Comparison of ENCODE assay signal across 8 mouse cellular contexts in the genomic region with DNA sequence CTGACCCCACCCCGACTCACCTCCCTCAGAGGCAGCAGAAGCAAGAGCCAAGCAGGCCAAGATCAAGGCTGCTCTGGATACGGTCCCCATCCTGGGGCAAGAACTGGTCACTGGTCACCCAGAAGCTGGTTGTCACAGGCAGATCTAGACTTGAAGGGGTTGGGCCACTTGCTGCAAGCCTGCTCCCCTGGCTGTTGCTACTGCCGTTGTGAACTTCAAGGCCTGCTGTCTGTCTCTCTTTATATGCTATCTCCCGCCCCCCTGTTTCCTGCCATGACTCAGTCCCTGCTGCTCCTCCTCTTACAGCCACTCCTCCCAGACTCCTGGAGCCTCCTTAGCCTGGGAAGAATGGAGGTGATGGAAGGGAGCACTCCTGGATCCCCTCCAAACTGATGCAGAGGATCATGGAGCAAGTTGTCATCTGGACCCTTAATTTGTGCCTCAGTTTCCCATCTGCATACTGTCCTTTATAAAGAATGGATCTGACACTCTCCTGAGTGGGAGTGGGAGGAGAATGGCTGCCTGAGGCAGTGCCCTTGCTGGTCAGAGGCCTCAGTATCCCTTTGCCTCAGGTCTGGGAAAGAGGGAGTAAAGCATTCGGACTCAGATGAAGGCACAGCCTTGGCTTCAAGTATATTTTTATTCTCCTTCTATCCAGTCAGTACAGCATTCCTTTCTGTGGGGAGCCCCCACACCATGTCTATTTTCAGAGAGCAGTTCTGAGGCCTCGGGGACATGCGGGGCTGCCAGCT. TPM values are rescaled to one million over a fixed set of nuclear protein-coding genes. Genes with fewer than 3 reads are reported as not detected.
DNase-seq lines count a peak whose midpoint lies in the region; ATAC-seq and TF ChIP-seq lines count a peak whose summit lies in the region.

A gene (minus strand): TSS at position 217 of the 752 bp plus-strand sequence.

- no peak for TF ChIP-seq CTCF in forebrain, postnatal 0 days (IDR thresholded peaks at IDR 0.05; ENCODE audit: low read depth)

- peak within 1 kb of the TSS; percentile 44; the same call in 1 of the 2 replicates for H3K27ac ChIP-seq in forebrain, embryonic 10.5 days
- H3K27ac ChIP-seq in forebrain, postnatal 0 days (ENCODE audit: low read depth, low read length), result no peak within 1 kb of the TSS
- H3K27ac ChIP-seq in intestine, embryonic 14.5 days (ENCODE audit: low read depth), result peak within 1 kb of the TSS; percentile 43; the same call in 1 of the 2 replicates
- peak within 1 kb of the TSS; percentile 29; the same call in 1 of the 2 replicates for H3K27ac ChIP-seq in limb, embryonic 12.5 days
- no peak within 1 kb of the TSS for H3K27ac ChIP-seq in midbrain, embryonic 13.5 days

- H3K36me3 ChIP-seq in forebrain, embryonic 10.5 days (replicated peaks), result peaks cover 99% of the 10 kb centered on the region
- H3K36me3 ChIP-seq in forebrain, postnatal 0 days (ENCODE audit: insufficient read depth), result peaks cover 74% of the 10 kb centered on the region
- peaks cover 62% of the 10 kb centered on the region for H3K36me3 ChIP-seq in intestine, embryonic 14.5 days (ENCODE audit: control insufficient read depth, insufficient read depth, low read length)
- peaks cover 90% of the 10 kb centered on the region for H3K36me3 ChIP-seq in limb, embryonic 12.5 days
- H3K36me3 ChIP-seq in midbrain, embryonic 13.5 days, result peaks cover 91% of the 10 kb centered on the region

- H3K4me2 ChIP-seq in forebrain, postnatal 0 days (ENCODE audit: low read depth), result no peak within 1 kb of the TSS
- peak within 1 kb of the TSS; percentile 20; the same call in 1 of the 2 replicates for H3K4me2 ChIP-seq in intestine, embryonic 14.5 days (ENCODE audit: low read length)
- no peak within 1 kb of the TSS for H3K4me2 ChIP-seq in limb, embryonic 12.5 days
- no peak within 1 kb of the TSS for H3K4me2 ChIP-seq in midbrain, embryonic 13.5 days (replicated peaks)

- H3K9me3 ChIP-seq in forebrain, embryonic 10.5 days, result no peaks in the 10 kb centered on the region
- no peaks in the 10 kb centered on the region for H3K9me3 ChIP-seq in forebrain, postnatal 0 days (ENCODE audit: low read length)
- H3K9me3 ChIP-seq in intestine, embryonic 14.5 days (ENCODE audit: control insufficient read depth, low read length), result 0 out of 2 replicates have a peak, but pooled peaks cover 4% of the 10 kb centered on the region
- H3K9me3 ChIP-seq in limb, embryonic 12.5 days, result no peaks in the 10 kb centered on the region
- H3K9me3 ChIP-seq in midbrain, embryonic 13.5 days, result no peaks in the 10 kb centered on the region

- ATAC-seq in forebrain, postnatal 0 days, result no peak
- ATAC-seq in intestine, embryonic 14.5 days (replicated peaks; ENCODE audit: low FRiP score, low TSS enrichment, low read depth), result 0 out of 2 replicates have a peak, but pooled peaks have one; percentile 21
- no peak for ATAC-seq in limb, embryonic 12.5 days (ENCODE audit: insufficient number of reproducible peaks, insufficient read depth, low FRiP score, low TSS enrichment, low read depth)
- ATAC-seq in midbrain, embryonic 13.5 days, result no peak

- H3K9ac ChIP-seq in forebrain, postnatal 0 days, result no peak within 1 kb of the TSS
- H3K9ac ChIP-seq in intestine, embryonic 14.5 days (ENCODE audit: low read length), result no peak within 1 kb of the TSS
- H3K9ac ChIP-seq in limb, embryonic 12.5 days (replicated peaks), result no peak within 1 kb of the TSS
- no peak within 1 kb of the TSS for H3K9ac ChIP-seq in midbrain, embryonic 13.5 days (replicated peaks)

- WGBS in forebrain, embryonic 10.5 days, result 86% methylated on average over 7 of the region's 7 CpGs
- WGBS in forebrain, postnatal 0 days, result 85% methylated on average over 7 of the region's 7 CpGs
- 65% methylated on average over 7 of the region's 7 CpGs for WGBS in intestine, embryonic 14.5 days
- WGBS in limb, embryonic 12.5 days, result 75% methylated on average over 7 of the region's 7 CpGs
- 90% methylated on average over 7 of the region's 7 CpGs for WGBS in midbrain, embryonic 13.5 days

- no peak within 1 kb of the TSS for H3K4me3 ChIP-seq in forebrain, embryonic 10.5 days
- H3K4me3 ChIP-seq in forebrain, postnatal 0 days (ENCODE audit: low read depth, low read length), result no peak within 1 kb of the TSS
- H3K4me3 ChIP-seq in intestine, embryonic 14.5 days (ENCODE audit: low read depth, low read length), result no peak within 1 kb of the TSS
- H3K4me3 ChIP-seq in limb, embryonic 12.5 days (replicated peaks), result no peak within 1 kb of the TSS
- no peak within 1 kb of the TSS for H3K4me3 ChIP-seq in midbrain, embryonic 13.5 days (replicated peaks)

- H3K27me3 ChIP-seq in forebrain, embryonic 10.5 days (ENCODE audit: poor library complexity, severe bottlenecking), result no peaks in the 10 kb centered on the region
- no peaks in the 10 kb centered on the region for H3K27me3 ChIP-seq in forebrain, postnatal 0 days (ENCODE audit: insufficient read depth, low read length)
- no peaks in the 10 kb centered on the region for H3K27me3 ChIP-seq in intestine, embryonic 14.5 days (replicated peaks; ENCODE audit: control insufficient read depth, insufficient read depth, low read length)
- no peaks in the 10 kb centered on the region for H3K27me3 ChIP-seq in limb, embryonic 12.5 days
- H3K27me3 ChIP-seq in midbrain, embryonic 13.5 days, result no peaks in the 10 kb centered on the region

- no peak for DNase-seq in forebrain, embryonic 10.5 days (ENCODE audit: extremely low spot score, low spot score)
- DNase-seq in forebrain, postnatal 0 days, result no peak
- peak; percentile 84 for DNase-seq in adrenal gland, postnatal 10 days
- DNase-seq in gonadal fat pad, adult 2 months (ENCODE audit: low read depth), result no peak
- no peak for DNase-seq in intestine, embryonic 14.5 days (ENCODE audit: low spot score)
- DNase-seq in urinary bladder, postnatal 36 days (ENCODE audit: low spot score in 2 of 2), result peak; percentile 56 to 62

- peaks cover 37% of the 10 kb centered on the region for H3K4me1 ChIP-seq in forebrain, embryonic 10.5 days
- H3K4me1 ChIP-seq in forebrain, postnatal 0 days (ENCODE audit: insufficient read depth), result no peaks in the 10 kb centered on the region
- peaks cover 4% of the 10 kb centered on the region; the same call in 1 of the 2 replicates for H3K4me1 ChIP-seq in intestine, embryonic 14.5 days (replicated peaks; ENCODE audit: control insufficient read depth, insufficient read depth, low read length)
- peaks cover 6% of the 10 kb centered on the region; the same call in 1 of the 2 replicates for H3K4me1 ChIP-seq in limb, embryonic 12.5 days (replicated peaks)
- H3K4me1 ChIP-seq in midbrain, embryonic 13.5 days (replicated peaks), result no peaks in the 10 kb centered on the region

RNA-seq across cellular contexts. Expression of the gene that starts here (rescaled TPM):
- 11.1 and 12.4 TPM in 2 replicates for polyA plus RNA-seq in forebrain, embryonic 10.5 days (2016; fragmentation: Nextera tagmentation; extraction: Ambion mirVana)
- 3.3 and 4.8 TPM in 2 replicates for total RNA-seq in forebrain, postnatal 0 days (2014; rRNA removed)
- 8.3 and 8.7 TPM in 2 replicates for polyA plus RNA-seq in forebrain, postnatal 0 days (2015; fragmentation: Nextera tagmentation; extraction: Ambion mirVana)
- 100 to 1,000 TPM; 139 to 162 TPM for total RNA-seq in adrenal gland, postnatal 10 days (2021)
- 504 and 611 TPM in 2 replicates for polyA plus RNA-seq in gonadal fat pad, adult 2 months (2012; rRNA removed)
- polyA plus RNA-seq in intestine, embryonic 14.5 days (2014; fragmentation: Nextera tagmentation; extraction: Ambion mirVana), result 23.2 and 26.3 TPM in 2 replicates
- polyA plus RNA-seq in limb, embryonic 12.5 days (2016; fragmentation: Nextera tagmentation; extraction: Ambion mirVana), result 4.1 and 4.4 TPM in 2 replicates
- polyA plus RNA-seq in midbrain, embryonic 13.5 days (2015; fragmentation: Nextera tagmentation; extraction: Ambion mirVana), result 11.3 and 11.8 TPM in 2 replicates

Comparison
In these comparisons a context has a peak if more than half of its experiments do, and no peak if none do; other contexts are left out.
1. RNA of the gene that starts here (total RNA-seq): 139 to 162 TPM in adrenal gland, postnatal 10 days; 3.3 to 4.8 TPM in forebrain, postnatal 0 days; every median in the first group is over 10 times any median in the second.
2. RNA of the gene that starts here (polyA plus RNA-seq): 504 to 611 TPM in gonadal fat pad, adult 2 months; 23.2 to 26.3 TPM in intestine, embryonic 14.5 days, 11.1 to 12.4 TPM in forebrain, embryonic 10.5 days, 11.3 to 11.8 TPM in midbrain, embryonic 13.5 days, 8.3 to 8.7 TPM in forebrain, postnatal 0 days and 4.1 to 4.4 TPM in limb, embryonic 12.5 days; every median in the first group is over 10 times any median in the second.
3. H3K27ac ChIP-seq: peak in forebrain, embryonic 10.5 days (single experiment), intestine, embryonic 14.5 days (single experiment) and limb, embryonic 12.5 days (single experiment); none in forebrain, postnatal 0 days (single experiment) and midbrain, embryonic 13.5 days (single experiment).
4. DNase-seq: peak in adrenal gland, postnatal 10 days (single experiment) and urinary bladder, postnatal 36 days (2 of 2); none in forebrain, embryonic 10.5 days (single experiment), forebrain, postnatal 0 days (single experiment), gonadal fat pad, adult 2 months (single experiment) and intestine, embryonic 14.5 days (single experiment).